Mouse (Mus musculus) C2C12 (cell line): ENCODE measurements around the gene D630003M21Rik. TPM values are rescaled to one million over a fixed set of nuclear protein-coding genes. Genes with fewer than 3 reads are reported as not detected.

Experiments
- H3K27me3 ChIP-seq: one replicate; pipeline ENCODE4 v1.6.1; 2011; ENCODE audit not compliant: control insufficient read depth, insufficient read depth, insufficient read length
- H3K36me3 ChIP-seq: one replicate; pipeline ENCODE4 v1.6.1; 2011; ENCODE audit not compliant: control insufficient read depth, insufficient read depth
- H3K4me3 ChIP-seq: one replicate; pipeline ENCODE4 v1.5.1; 2011; ENCODE audit warnings: mild to moderate bottlenecking, control low read depth; ENCODE audit not compliant: poor library complexity, insufficient read depth, severe bottlenecking
- H3K79me2 ChIP-seq: one replicate; pipeline ENCODE4 v1.6.1; 2011; ENCODE audit not compliant: control insufficient read depth, insufficient read depth
- H3K79me3 ChIP-seq: one replicate; pipeline ENCODE4 v1.6.1; 2011; ENCODE audit warnings: low read depth, control low read depth
- H3ac ChIP-seq: one replicate; pipeline ENCODE3; 2011; ENCODE audit warnings: low read depth; ENCODE audit not compliant: control insufficient read depth, insufficient read length
- CEBPB ChIP-seq: IDR thresholded peaks from one replicate; pipeline ENCODE4 v1.6.1; 2011; ENCODE audit warnings: low read depth, mild to moderate bottlenecking, control low read depth, moderate library complexity
- CTCF ChIP-seq: IDR thresholded peaks from one replicate; pipeline ENCODE4 v1.5.1; 2011; ENCODE audit not compliant: control insufficient read depth, insufficient read depth, insufficient read length
- FOSL1 ChIP-seq: IDR thresholded peaks from one replicate; pipeline ENCODE4 v1.8.0; 2011; ENCODE audit warnings: mild to moderate bottlenecking, low read length; ENCODE audit not compliant: poor library complexity, insufficient read depth, severe bottlenecking
- MAX ChIP-seq: IDR thresholded peaks from one replicate; pipeline ENCODE4 v1.6.1; 2011; ENCODE audit warnings: mild to moderate bottlenecking, control low read depth
- MYOD1 ChIP-seq: IDR thresholded peaks from one replicate; pipeline ENCODE4 v1.6.1; 2011; ENCODE audit warnings: low read depth; ENCODE audit not compliant: control insufficient read depth, insufficient read length
- MYOG ChIP-seq: IDR thresholded peaks from one replicate; pipeline ENCODE4 v1.6.1; 2011; ENCODE audit not compliant: control insufficient read depth, insufficient read length; ENCODE audit errors: extremely low read depth
- USF1 ChIP-seq: IDR thresholded peaks from one replicate; pipeline ENCODE4 v1.6.1; 2011; ENCODE audit warnings: low read depth, mild to moderate bottlenecking, control low read depth, moderate library complexity
- polyA plus RNA-seq: library from polyadenylated mRNA; unstranded; fragments of >200 nt; fragmentation: generic; extraction: Trizol; gene quantifications from one replicate; pipeline ENCODE4 v1.2.1, GENCODE M21; 2012; ENCODE audit warnings: missing spikeins

Gene D630003M21Rik
- polyA plus RNA-seq, 1 experiment: 0.01 TPM

DNA sequence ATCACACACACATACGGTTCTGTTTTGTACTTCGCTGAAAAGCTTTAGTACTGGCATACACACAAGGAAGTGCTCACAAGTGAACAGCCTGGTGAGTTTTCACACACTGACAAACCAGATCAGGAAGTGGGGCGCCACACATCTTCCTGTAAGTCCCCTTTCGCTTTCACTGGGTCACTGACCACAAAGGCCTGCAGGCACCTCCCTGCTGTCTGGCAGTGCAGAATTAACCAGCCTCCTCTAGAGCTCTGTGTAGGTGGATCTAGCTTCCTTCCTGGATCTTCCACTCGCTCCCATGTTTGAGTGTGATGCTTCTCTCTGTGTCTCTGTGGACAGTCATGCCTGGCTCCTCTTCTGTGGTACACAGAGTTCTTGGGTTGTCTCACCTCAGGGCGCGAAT, 62.4 kb downstream of the D630003M21Rik start:
- no peaks in the 10 kb centered on the region for H3K79me3 ChIP-seq
- H3K36me3 ChIP-seq: no peaks in the 10 kb centered on the region
- H3K27me3 ChIP-seq: no peaks in the 10 kb centered on the region
- H3K79me2 ChIP-seq: no peaks in the 10 kb centered on the region
- TF ChIP-seq MYOD1: no peak
- TF ChIP-seq MYOG: no peak
- TF ChIP-seq CEBPB: no peak
- TF ChIP-seq MAX: no peak
- no peak for TF ChIP-seq USF1
- no peak for TF ChIP-seq CTCF
- no peak for TF ChIP-seq FOSL1
- H3K4me3 ChIP-seq: no peak overlapping the region
- no peak overlapping the region for H3ac ChIP-seq

DNA sequence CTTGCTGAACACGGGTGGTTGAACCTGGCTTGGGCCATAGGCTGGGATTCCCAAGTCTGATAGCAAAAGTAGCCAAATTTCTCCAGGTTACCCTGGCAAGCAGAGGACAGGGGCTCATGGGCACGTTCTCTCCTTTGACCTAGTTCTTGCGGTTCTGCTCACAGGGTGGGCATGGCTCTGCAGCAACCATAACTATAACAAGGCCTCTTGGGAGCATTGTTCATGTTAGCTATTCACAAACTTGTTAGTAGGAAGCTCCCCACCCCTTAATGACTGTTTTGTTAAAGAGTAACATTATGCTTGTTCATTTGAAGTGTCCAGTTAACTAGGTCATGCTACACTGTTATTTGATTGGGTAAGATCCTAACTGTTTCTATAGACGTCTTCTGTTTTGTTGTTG, 63.2 kb downstream of the D630003M21Rik start:
- Histone ChIP-seq H3K4me3 (no peak overlapping the region), H3K79me3 (no peaks in the 10 kb centered on the region), H3K36me3 (no peaks in the 10 kb centered on the region), H3ac (no peak overlapping the region), H3K27me3 (no peaks in the 10 kb centered on the region), H3K79me2 (no peaks in the 10 kb centered on the region)
- TF ChIP-seq MYOG (no peak), MAX (no peak)

DNA sequence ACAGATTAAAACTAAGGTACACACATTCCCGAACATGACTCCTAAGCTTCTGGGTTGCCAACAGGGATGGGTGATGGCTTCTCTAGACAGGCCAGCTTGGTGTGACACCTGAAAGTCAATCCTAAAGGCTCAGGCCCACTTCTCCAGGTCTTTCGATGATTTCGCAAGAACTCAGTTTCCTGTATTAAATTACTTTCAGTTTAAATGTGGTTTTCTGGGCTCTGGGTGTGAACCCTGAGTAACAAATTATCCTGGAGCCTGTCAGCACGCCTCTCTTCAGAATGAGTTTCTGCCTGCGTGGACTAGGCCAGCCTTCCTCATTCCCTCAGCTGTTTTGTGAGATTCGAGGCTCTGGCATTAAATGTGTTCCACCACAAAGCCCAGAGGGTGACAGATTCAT, 66.0 kb downstream of the D630003M21Rik start:
- Histone ChIP-seq H3K79me3 (no peaks in the 10 kb centered on the region), H3K27me3 (no peaks in the 10 kb centered on the region), H3K79me2 (no peaks in the 10 kb centered on the region), H3K4me3 (no peak overlapping the region), H3K36me3 (no peaks in the 10 kb centered on the region), H3ac (no peak overlapping the region)
- TF ChIP-seq MYOG (no peak), USF1 (no peak), CTCF (no peak), MAX (no peak), MYOD1 (no peak), FOSL1 (no peak), CEBPB (peak; percentile 92)

DNA sequence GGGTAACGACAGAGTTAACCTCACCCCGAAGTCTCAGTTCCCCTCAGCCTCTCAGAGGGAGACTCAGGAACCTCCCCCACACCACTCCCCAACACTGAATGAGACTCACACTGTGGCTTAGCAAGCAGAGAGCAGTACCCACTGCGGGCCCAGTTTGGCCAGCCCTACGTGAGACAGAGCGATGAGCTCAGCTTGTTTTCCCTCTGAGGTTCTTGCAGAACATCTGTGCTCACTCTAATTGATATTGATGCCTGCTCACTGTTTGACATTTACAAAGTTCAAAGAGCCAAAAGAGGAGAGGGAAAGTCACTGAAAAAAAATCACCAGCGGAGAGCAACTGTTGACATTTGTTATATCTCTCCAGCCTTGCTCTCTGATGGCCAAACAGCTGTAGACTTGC, 67.3 kb downstream of the D630003M21Rik start:
- H3K36me3 ChIP-seq: no peaks in the 10 kb centered on the region
- TF ChIP-seq MYOD1 (no peak), USF1 (no peak), CTCF (no peak), CEBPB (no peak), MYOG (no peak), MAX (no peak), FOSL1 (no peak)

DNA sequence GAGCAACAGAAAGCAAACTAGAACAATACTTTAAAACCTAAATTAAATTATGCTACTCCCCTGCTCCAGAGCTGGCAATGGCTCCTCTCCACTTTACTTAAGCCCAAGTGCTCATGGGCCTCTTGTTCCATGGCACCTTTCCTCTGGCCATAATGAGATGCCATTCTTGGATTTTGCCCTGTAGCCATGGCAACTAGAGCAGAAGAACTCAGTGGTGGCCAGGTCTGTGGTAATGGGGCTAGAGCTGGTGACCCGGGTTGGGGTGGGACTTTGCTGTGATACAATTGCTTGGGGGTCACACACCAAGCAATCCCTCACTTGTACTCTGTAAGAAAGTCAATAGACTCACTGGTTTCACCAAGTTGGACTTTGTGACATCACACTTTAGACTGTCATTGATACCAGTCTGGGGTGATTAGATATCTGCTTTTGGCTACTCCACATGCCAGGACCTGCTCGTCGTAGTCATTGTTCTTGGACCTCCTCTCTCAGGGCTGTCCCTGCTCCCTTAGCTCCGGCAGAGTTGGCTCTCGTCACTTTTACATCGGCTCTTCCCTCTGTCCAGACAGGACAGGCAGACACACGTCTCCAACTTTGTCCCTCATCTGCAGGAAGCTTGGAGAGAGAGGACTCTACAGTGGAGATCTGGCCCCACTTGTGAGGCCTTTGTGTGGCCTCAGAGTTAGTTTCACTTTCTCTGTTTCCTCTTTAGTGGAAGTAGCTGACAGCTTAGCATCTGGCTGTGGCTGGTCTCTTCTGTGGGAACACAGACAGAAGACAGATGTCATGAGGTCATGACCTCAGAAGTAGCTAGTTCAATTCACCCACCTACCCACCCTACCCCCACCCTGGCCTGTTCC, 69.4 kb downstream of the D630003M21Rik start:
- Histone ChIP-seq H3K79me2 (no peaks in the 10 kb centered on the region), H3K79me3 (no peaks in the 10 kb centered on the region), H3K27me3 (no peaks in the 10 kb centered on the region), H3ac (no peak overlapping the region), H3K4me3 (no peak overlapping the region), H3K36me3 (no peaks in the 10 kb centered on the region)
- TF ChIP-seq FOSL1 (no peak), USF1 (no peak), MYOD1 (no peak), MYOG (no peak)

More for the DNA sequence above, 67.3 kb downstream of the D630003M21Rik start:
- Histone ChIP-seq H3ac (no peak overlapping the region), H3K27me3 (no peaks in the 10 kb centered on the region), H3K79me3 (no peaks in the 10 kb centered on the region), H3K4me3 (no peak overlapping the region), H3K79me2 (no peaks in the 10 kb centered on the region)

DNA sequence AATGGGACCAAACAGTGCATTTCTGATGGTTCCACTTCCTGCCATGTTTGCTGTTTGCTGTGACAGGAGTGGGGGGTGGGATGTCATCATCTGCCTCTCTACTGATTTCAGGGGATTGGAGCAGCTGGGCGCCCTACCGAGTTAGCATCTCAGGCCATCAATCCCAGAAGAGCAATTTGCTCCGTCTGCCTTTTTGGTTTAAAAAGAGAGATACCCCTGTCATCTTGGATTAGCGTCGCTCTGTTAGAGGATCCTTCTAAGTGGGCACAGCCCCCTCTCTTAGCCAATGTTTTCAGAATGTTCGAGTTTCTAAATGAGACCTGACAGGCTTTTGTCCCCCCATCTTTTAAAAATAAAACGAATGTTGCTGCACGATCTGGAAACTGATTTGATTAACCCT, 71.4 kb downstream of the D630003M21Rik start:
- no peaks in the 10 kb centered on the region for H3K79me3 ChIP-seq
- H3ac ChIP-seq: no peak overlapping the region
- H3K27me3 ChIP-seq: no peaks in the 10 kb centered on the region
- no peaks in the 10 kb centered on the region for H3K36me3 ChIP-seq
- no peak overlapping the region for H3K4me3 ChIP-seq
- H3K79me2 ChIP-seq: no peaks in the 10 kb centered on the region
- TF ChIP-seq USF1: no peak
- TF ChIP-seq CTCF: no peak
- no peak for TF ChIP-seq MAX
- no peak for TF ChIP-seq FOSL1
- TF ChIP-seq CEBPB: no peak
- TF ChIP-seq MYOG: no peak
- TF ChIP-seq MYOD1: no peak
